Mouse (Mus musculus) limb, embryonic 15.5 days (tissue): ENCODE measurements at regions not wholly inside any gene's neighbourhood (a gene's known extent, or its start where the extent isn't known, plus 50 kb on each side); places are given as distances from the start of the nearest gene placed in this dataset.

Experiments
- ATAC-seq: fragments of 200-750 bp; cut with Nextera tagmentation; 2 replicates; pipeline ENCODE4 v1.8.0; 2017; ENCODE audit warnings: low read depth, moderate TSS enrichment; ENCODE audit not compliant: insufficient number of reproducible peaks, low FRiP score, low TSS enrichment
- H3K27ac ChIP-seq: fragments of 300-500 bp; sonication (generic); 2 replicates; pipeline ENCODE4 v1.5.1; 2015; ENCODE audit warnings: moderate library complexity, mild to moderate bottlenecking, inconsistent platforms
- H3K27me3 ChIP-seq: fragments of 300-500 bp; sonication (generic); 2 replicates; pipeline ENCODE4 v1.6.1; 2015; ENCODE audit warnings: inconsistent platforms
- H3K36me3 ChIP-seq: fragments of 300-500 bp; sonication (generic); 2 replicates; pipeline ENCODE4 v1.6.1; 2015; ENCODE audit warnings: inconsistent platforms
- H3K4me1 ChIP-seq: fragments of 300-500 bp; sonication (generic); 2 replicates; pipeline ENCODE4 v1.6.1; 2015; ENCODE audit warnings: inconsistent platforms
- H3K4me2 ChIP-seq: fragments of 300-500 bp; sonication (generic); 2 replicates; pipeline ENCODE4 v1.6.1; 2015; ENCODE audit warnings: mild to moderate bottlenecking, inconsistent platforms
- H3K4me3 ChIP-seq: fragments of 300-500 bp; sonication (generic); 2 replicates; pipeline ENCODE4 v1.5.1; 2015; ENCODE audit warnings: mild to moderate bottlenecking, inconsistent platforms
- H3K9ac ChIP-seq: fragments of 300-500 bp; sonication (generic); 2 replicates; pipeline ENCODE4 v1.6.1; 2015; ENCODE audit warnings: inconsistent platforms
- H3K9me3 ChIP-seq: fragments of 300-500 bp; sonication (generic); 2 replicates; pipeline ENCODE4 v1.6.1; 2016; ENCODE audit warnings: inconsistent platforms
- WGBS: fragments of 180-500 bp; shearing (Covaris S2); methylation state at CpG from one replicate; pipeline ENCODE4 v1.1.7; 2015; 5-methylcytosine and 5-hydroxymethylcytosine counted together

DNA sequence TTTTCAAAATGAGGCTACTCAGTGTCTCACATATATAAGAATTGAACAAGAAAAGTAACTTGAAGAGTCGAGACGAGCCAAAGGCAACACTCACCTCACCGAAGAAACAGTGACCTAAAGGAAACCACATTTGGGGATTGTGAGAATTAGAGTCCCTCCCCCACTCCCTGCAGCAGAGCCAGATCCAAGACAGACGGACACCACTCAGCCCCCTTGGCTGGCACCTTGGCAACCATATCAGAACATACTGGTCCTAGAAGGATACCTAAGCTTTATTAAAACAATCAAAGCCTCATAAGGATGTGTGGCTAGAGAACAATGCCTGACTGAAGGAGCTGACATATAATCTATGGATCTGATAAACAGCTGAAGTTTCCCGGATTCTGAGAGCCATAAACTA, 112.5 kb downstream of the Atp6v1g3 start:
- peaks cover 9% of the 10 kb centered on the region for H3K4me1 ChIP-seq
- no peak overlapping the region for H3K4me3 ChIP-seq
- no peaks in the 10 kb centered on the region for H3K9me3 ChIP-seq
- no peak overlapping the region for H3K27ac ChIP-seq
- no peak for ATAC-seq
- H3K27me3 ChIP-seq = 0 out of 2 replicates have a peak, but pooled peaks cover 3% of the 10 kb centered on the region
- no peak overlapping the region for H3K9ac ChIP-seq
- 29% methylated on average over 5 of the region's 5 CpGs for WGBS
- no peaks in the 10 kb centered on the region for H3K36me3 ChIP-seq
- H3K4me2 ChIP-seq = no peak overlapping the region

DNA sequence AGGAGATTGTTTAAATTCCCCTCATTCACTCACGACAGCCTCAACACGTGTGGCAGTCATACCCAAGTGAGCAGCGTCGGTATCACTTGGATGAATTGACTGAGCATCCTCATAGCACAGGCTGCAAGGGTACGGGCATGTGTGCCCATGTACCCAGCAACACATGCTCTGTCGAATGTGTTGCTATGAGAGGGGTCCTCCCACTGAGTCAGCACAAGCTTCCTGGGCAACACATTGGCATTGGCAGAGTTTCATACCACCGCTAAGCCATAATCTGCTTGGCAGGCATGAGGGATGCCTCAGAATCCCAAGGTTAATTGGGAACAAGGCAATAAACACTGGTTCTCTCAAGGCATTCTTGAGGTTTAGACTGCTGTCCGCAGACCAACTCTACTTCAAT, 115.1 kb downstream of the Atp6v1g3 start:
- Histone ChIP-seq H3K9me3 (no peaks in the 10 kb centered on the region), H3K4me3 (no peak overlapping the region), H3K4me2 (no peak overlapping the region), H3K4me1 (peaks cover 9% of the 10 kb centered on the region), H3K27me3 (0 out of 2 replicates have a peak, but pooled peaks cover 3% of the 10 kb centered on the region), H3K36me3 (no peaks in the 10 kb centered on the region), H3K9ac (no peak overlapping the region), H3K27ac (no peak overlapping the region)
- WGBS = 81% methylated on average over 8 of the region's 8 CpGs
- no peak for ATAC-seq

- ATAC-seq = no peak
- H3K4me1 ChIP-seq = peaks cover 9% of the 10 kb centered on the region
Measured at GRCm38 (mm10) chr1:138389676-138390075, 116.1 kb downstream of the Atp6v1g3 start.

DNA sequence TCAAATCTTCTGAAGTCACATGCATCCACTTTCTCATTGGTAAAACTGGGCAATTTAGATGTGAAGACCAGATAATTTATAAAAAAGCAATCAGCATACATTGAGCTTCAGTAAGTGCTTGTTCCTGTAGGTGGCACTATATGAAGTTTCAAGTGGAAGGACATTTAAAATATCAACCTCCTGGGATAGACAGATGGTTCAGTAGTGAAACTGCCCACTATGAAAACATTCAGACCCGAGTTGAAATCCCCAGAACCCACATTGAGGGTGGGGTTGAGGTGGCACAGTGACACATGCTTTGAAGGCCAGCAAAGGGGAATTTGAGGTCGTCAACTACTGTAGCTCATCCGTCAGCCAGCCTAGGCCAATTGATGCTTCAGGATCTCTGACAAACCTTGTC, 145.1 kb downstream of the Atp6v1g3 start:
- H3K4me3 ChIP-seq = no peak overlapping the region
- no peaks in the 10 kb centered on the region for H3K4me1 ChIP-seq
- ATAC-seq = no peak
- H3K9me3 ChIP-seq = no peaks in the 10 kb centered on the region
- no peak overlapping the region for H3K27ac ChIP-seq
- WGBS = 70% methylated on average over 3 of the region's 3 CpGs
- H3K4me2 ChIP-seq = no peak overlapping the region
- no peak overlapping the region for H3K9ac ChIP-seq
- H3K27me3 ChIP-seq = no peaks in the 10 kb centered on the region
- no peaks in the 10 kb centered on the region for H3K36me3 ChIP-seq

More at GRCm38 (mm10) chr1:138389676-138390075, 116.1 kb downstream of the Atp6v1g3 start:
- Histone ChIP-seq H3K9me3 (no peaks in the 10 kb centered on the region), H3K9ac (no peak overlapping the region), H3K36me3 (no peaks in the 10 kb centered on the region), H3K27me3 (0 out of 2 replicates have a peak, but pooled peaks cover 3% of the 10 kb centered on the region), H3K4me2 (no peak overlapping the region), H3K4me3 (no peak overlapping the region), H3K27ac (no peak overlapping the region)
- WGBS = 64% methylated on average over 1 of the region's 1 CpGs

DNA sequence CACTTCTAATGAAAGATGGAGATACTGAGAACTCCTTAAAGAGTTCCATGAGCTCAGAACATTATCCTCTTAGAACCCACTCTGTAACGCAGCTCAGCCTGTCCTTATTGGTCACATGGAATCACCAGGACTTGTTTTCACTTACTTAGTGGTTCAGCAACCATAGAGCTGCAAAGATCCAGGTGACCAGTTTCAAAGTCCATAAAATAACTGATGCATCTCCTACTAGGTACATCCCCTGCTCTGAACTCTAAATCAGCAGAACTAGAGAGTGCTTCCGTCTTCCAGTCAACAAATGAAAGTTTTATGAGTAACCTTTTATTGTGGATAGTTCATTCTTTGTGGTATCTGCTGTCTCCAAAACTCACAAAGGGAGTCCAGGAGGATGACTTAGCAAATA, 153.9 kb downstream of the Atp6v1g3 start:
- Histone ChIP-seq H3K4me3 (no peak overlapping the region), H3K27me3 (no peaks in the 10 kb centered on the region), H3K36me3 (no peaks in the 10 kb centered on the region), H3K4me1 (no peaks in the 10 kb centered on the region), H3K27ac (no peak overlapping the region), H3K4me2 (no peak overlapping the region), H3K9ac (no peak overlapping the region), H3K9me3 (no peaks in the 10 kb centered on the region)
- no peak for ATAC-seq
- 81% methylated on average over 2 of the region's 2 CpGs for WGBS
